Mouse (Mus musculus): ENCODE data around the gene Fam193a. TPM values are rescaled to one million over a fixed set of nuclear protein-coding genes. Genes with fewer than 3 reads are reported as not detected.

The Fam193a gene
- polyA plus RNA-seq, 1 experiment from 2014 or later: 8.5 TPM

DNA sequence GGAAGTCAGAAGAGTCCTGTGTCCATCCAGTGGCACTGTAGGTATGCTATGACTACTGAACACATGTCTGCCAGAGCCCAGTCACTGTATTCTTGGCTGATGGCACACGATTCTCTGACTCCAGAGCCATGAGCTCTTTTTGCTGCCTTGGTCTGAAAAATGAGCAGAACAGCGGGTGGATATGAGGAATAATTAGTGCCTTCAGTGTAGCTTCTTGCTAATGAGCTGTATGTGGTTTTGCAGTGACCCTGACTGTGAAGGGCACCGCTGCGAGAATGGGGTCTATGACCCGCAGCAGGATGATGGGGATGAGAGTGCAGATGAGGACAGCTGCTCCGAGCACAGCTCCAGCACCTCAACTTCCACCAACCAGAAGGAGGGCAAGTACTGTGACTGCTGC, 92.1 kb downstream of the Fam193a start:
- Histone ChIP-seq H3K27ac (no peak overlapping the region), H3K9me3 (replicated peaks) (no peaks in the 10 kb centered on the region), H3K27me3 (no peaks in the 10 kb centered on the region), H3K36me3 (peaks cover 80% of the 10 kb centered on the region), H3K4me2 (no peak overlapping the region), H3K9ac (no peak overlapping the region), H3K4me1 (replicated peaks) (no peaks in the 10 kb centered on the region), H3K4me3 (no peak overlapping the region)
- no peak for ATAC-seq (replicated peaks; ENCODE audit: insufficient number of reproducible peaks, insufficient read depth, low FRiP score, low read depth)
- 92% methylated on average over 6 of the region's 6 CpGs for WGBS

DNA sequence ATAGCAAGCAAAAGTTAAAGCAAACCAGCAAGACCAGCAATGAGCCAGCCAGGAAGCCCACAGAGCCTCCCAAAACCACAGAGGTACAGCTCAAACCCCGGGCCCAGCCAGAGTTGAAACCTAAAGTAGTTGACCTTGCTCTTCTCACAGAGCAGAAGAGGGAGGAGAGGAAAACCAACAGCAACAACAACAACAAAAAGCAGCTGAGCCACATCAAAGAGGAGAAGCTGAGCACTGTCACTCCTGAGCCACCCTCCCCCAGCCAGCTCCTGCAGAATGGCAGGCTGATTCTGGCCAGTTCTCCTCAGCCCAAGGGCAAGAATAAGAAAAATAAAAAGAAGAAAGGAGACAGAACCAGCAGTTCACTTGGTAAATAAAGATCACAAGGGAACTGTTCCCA, 96.3 kb downstream of the Fam193a start:
- 73% methylated on average over 1 of the region's 1 CpGs for WGBS
- Histone ChIP-seq H3K27ac (no peak overlapping the region), H3K4me2 (no peak overlapping the region), H3K36me3 (peaks cover 70% of the 10 kb centered on the region), H3K9ac (no peak overlapping the region), H3K9me3 (replicated peaks) (no peaks in the 10 kb centered on the region), H3K4me1 (replicated peaks) (no peaks in the 10 kb centered on the region), H3K4me3 (no peak overlapping the region), H3K27me3 (no peaks in the 10 kb centered on the region)
- no peak for ATAC-seq (replicated peaks; ENCODE audit: insufficient number of reproducible peaks, insufficient read depth, low FRiP score, low read depth)

DNA sequence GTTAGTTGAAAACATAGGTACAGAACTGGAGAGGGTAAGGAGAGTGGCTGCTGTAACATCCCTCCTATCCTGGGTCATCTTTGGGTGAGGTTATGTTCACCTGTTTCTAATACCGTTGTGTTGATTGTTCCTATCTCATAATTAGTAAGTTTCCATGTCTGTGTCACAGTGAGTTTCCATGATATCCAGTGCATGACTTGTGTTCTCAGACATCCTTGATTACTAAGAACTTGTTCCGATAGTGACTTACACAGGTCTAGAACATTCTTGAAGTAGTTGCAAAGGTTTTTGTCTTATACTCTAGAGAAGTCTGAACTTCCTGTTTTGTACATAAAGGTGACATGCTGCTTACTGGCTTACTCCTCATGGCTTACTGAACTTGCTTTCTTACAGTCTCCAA, 96.9 kb downstream of the Fam193a start:
- Histone ChIP-seq H3K4me3 (no peak overlapping the region), H3K9me3 (replicated peaks) (no peaks in the 10 kb centered on the region), H3K4me1 (replicated peaks) (no peaks in the 10 kb centered on the region), H3K4me2 (no peak overlapping the region), H3K36me3 (peaks cover 64% of the 10 kb centered on the region), H3K9ac (no peak overlapping the region), H3K27ac (no peak overlapping the region), H3K27me3 (no peaks in the 10 kb centered on the region)
- no peak for ATAC-seq (replicated peaks; ENCODE audit: insufficient number of reproducible peaks, insufficient read depth, low FRiP score, low read depth)
- WGBS: 93% methylated on average over 2 of the region's 2 CpGs

DNA sequence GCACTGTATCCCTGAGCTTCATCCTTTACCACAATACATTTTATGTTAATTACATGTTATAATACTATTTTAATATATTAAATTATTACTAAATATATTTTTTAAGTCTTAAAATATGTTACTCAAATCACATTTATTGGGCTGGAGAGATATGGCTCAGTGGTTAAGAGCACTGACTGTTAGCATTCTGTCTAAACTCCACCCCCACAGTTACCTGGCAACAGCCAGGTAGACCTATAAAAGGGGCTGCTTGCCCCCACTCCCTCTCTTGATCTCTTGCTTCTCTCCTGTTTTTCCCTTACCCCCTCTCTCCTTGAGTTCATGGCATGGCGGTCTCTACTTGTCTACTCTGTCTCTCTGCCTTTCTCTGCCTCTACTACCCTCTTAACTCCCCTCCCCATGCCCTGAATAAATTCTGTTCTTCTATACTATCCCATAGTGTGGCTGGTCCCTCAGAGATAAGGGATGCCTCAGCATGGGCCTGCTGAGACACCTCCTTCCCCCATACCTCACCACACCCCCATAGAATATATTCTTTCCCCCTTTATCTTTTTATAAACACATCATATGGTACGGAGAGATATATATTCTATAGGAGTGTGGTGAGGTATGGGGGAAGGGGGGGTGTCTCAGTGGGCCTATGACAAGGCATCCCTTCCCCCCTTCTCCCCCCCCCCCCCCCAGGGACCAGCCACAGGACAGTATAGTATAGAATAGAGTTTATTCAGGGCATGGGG, 98.5 kb downstream of the Fam193a start:
- ATAC-seq (replicated peaks; ENCODE audit: insufficient number of reproducible peaks, insufficient read depth, low FRiP score, low read depth): no peak
- Histone ChIP-seq H3K4me2 (no peak overlapping the region), H3K36me3 (peaks cover 51% of the 10 kb centered on the region), H3K9ac (no peak overlapping the region), H3K27me3 (no peaks in the 10 kb centered on the region), H3K4me3 (no peak overlapping the region), H3K9me3 (replicated peaks) (no peaks in the 10 kb centered on the region), H3K27ac (no peak overlapping the region), H3K4me1 (replicated peaks) (no peaks in the 10 kb centered on the region)
- WGBS: 91% methylated on average over 2 of the region's 2 CpGs

DNA sequence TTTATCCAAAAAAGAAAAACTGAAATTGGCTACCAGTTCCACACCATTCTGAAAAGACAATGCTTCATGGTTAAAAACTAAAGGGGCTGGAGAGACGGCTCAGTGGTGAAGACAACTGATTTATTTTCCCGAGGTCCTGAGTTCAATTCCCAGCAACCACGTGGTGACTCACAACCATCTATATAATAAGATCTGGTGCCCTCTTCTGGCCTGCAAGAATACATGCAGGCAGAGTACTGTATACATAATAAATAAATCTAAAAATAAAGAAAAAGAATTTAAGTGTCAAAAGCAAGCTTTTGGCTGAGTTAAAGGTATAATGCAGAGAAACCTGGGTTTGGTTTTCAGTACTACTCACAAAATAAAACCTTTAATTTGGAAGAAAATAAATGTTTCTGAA, 111.2 kb downstream of the Fam193a start:
- no peak for ATAC-seq (replicated peaks; ENCODE audit: insufficient number of reproducible peaks, insufficient read depth, low FRiP score, low read depth)
- H3K27me3 ChIP-seq: no peaks in the 10 kb centered on the region
- no peak overlapping the region for H3K4me2 ChIP-seq

DNA sequence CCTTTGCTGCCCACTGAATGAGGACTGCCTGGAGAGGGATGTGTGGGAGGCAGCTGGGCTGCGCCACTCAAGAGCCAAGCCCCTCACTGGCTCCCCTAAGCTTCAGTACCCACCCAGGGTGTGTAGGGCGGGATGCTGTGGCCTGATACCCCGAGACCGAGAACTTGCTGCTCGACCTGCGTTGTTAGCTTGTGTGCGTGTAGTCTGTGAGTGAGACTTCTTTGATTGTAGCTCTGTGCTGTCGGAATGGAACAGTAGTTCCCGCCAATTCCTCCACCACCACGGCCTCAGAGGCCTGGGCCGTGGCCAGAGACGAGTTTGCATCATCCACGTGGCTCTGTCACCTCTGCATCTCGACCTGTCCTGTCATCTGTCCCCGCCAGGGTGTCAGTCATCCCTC, 116.0 kb downstream of the Fam193a start:
- Histone ChIP-seq H3K36me3 (peaks cover 30% of the 10 kb centered on the region), H3K4me1 (replicated peaks) (no peaks in the 10 kb centered on the region), H3K27me3 (no peaks in the 10 kb centered on the region), H3K4me3 (no peak overlapping the region), H3K4me2 (no peak overlapping the region), H3K9ac (no peak overlapping the region), H3K9me3 (replicated peaks) (no peaks in the 10 kb centered on the region), H3K27ac (no peak overlapping the region)
- WGBS: 91% methylated on average over 15 of the region's 15 CpGs
- ATAC-seq (replicated peaks; ENCODE audit: insufficient number of reproducible peaks, insufficient read depth, low FRiP score, low read depth): no peak

More for the DNA sequence above, 111.2 kb downstream of the Fam193a start:
- Histone ChIP-seq H3K27ac (no peak overlapping the region), H3K9ac (no peak overlapping the region), H3K4me3 (no peak overlapping the region), H3K9me3 (replicated peaks) (no peaks in the 10 kb centered on the region), H3K4me1 (replicated peaks) (no peaks in the 10 kb centered on the region), H3K36me3 (peaks cover 65% of the 10 kb centered on the region)
- 84% methylated on average over 3 of the region's 3 CpGs for WGBS

DNA sequence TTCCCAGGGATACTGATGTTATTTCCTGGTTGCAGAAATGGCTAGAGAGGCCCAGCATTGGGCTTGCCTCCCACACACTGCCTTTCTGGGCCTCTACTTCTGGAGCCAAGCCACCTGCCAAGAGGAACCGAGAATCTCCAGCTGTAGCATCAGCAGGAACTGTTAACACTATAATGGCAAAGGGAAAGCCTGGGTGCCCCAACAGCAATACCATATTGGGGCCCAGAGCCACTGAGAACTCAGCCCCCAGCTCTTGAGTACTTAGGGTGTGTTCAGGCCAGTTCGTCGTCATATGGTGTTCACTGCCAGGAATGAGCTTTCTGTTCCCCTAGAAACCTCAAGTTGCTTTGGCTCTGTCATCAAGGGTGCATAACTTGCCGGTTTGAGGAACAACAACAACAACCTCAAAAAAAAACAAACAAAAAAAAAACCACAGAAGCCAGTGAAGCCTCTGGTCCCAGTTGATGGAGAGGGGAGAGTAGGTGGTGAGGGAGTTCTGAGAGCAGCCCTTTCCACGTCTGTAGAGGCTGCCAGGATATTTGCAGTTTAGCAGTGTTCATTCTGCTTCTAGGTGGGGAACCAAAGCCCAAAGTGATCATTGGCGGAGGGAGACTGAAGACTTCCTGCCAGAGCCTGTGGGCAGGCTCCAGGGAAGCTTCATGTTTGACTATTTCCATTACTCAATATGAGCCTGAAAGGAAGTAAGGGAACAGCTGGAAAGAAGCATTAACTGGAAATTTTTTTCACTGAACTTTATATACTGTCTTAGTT, 117.8 kb downstream of the Fam193a start:
- H3K27me3 ChIP-seq: no peaks in the 10 kb centered on the region
- H3K4me1 ChIP-seq (replicated peaks): no peaks in the 10 kb centered on the region
- no peak for ATAC-seq (replicated peaks; ENCODE audit: insufficient number of reproducible peaks, insufficient read depth, low FRiP score, low read depth)
- no peak overlapping the region for H3K4me3 ChIP-seq
- H3K9me3 ChIP-seq (replicated peaks): no peaks in the 10 kb centered on the region
- no peak overlapping the region for H3K4me2 ChIP-seq
- WGBS: 63% methylated on average over 6 of the region's 6 CpGs
- no peak overlapping the region for H3K9ac ChIP-seq
- no peak overlapping the region for H3K27ac ChIP-seq
- H3K36me3 ChIP-seq: peaks cover 18% of the 10 kb centered on the region; the same call in 1 of the 2 replicates

DNA sequence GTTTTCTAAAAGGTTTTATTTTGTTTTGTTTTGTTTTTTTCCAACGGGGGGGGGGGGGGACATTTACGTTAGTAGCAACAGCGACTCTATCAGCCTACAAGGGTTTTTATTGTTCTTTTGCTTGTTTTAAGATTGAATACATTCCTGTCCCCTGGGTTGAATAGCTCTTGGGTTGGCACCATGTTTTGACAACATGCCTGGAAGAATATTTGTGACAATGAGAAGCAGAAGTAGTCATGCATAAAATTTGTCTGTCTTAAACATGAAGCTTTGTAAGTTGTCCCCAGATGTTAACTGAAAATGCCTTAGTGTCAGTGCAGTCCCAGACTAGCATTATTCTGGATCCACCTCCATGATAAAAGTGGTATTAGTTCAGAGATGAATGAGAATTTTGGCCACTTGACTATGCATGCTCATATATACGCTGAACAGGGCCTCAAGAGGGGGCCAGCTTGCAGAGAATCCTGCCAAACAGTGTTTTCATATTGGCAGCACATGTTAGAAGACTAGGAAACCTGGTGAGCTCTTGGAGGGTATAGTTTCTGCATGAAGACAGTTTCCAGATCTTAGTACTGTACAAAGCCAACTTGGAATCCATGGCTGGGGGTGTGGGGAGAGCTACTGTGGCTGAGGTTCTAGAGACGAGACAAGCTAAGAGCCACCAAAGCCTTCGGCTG, 119.1 kb downstream of the Fam193a start:
- 69% methylated on average over 6 of the region's 6 CpGs for WGBS
- H3K4me1 ChIP-seq (replicated peaks): no peaks in the 10 kb centered on the region
- no peak overlapping the region for H3K27ac ChIP-seq
- no peak overlapping the region for H3K4me2 ChIP-seq
- no peak overlapping the region for H3K9ac ChIP-seq
- ATAC-seq (replicated peaks; ENCODE audit: insufficient number of reproducible peaks, insufficient read depth, low FRiP score, low read depth): no peak
- no peaks in the 10 kb centered on the region for H3K27me3 ChIP-seq
- H3K36me3 ChIP-seq: peaks cover 18% of the 10 kb centered on the region; the same call in 1 of the 2 replicates
- no peaks in the 10 kb centered on the region for H3K9me3 ChIP-seq (replicated peaks)
- H3K4me3 ChIP-seq: no peak overlapping the region

DNA sequence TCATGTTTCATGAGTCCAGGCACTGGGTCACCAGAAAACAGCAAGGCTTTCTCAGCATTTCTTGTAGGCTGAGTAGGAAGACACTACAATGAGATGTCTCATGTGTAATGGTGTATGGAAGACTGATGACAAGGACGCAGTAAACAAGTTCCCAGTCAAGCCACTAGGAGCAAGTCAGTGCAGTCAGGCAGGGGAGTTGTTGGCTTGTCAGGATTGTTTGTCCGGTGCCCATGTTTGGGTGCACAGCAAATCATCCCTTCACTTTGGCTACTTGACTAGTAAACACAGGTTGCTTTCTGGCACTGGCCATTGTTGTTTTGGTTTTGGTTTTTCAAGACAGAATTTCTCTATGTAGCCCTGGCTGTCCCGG, 119.7 kb downstream of the Fam193a start:
- no peak overlapping the region for H3K9ac ChIP-seq
- no peak for ATAC-seq (replicated peaks; ENCODE audit: insufficient number of reproducible peaks, insufficient read depth, low FRiP score, low read depth)
- no peak overlapping the region for H3K4me2 ChIP-seq
- no peak overlapping the region for H3K4me3 ChIP-seq
- H3K9me3 ChIP-seq (replicated peaks): no peaks in the 10 kb centered on the region
- no peaks in the 10 kb centered on the region for H3K4me1 ChIP-seq (replicated peaks)
- no peak overlapping the region for H3K27ac ChIP-seq
- H3K36me3 ChIP-seq: peaks cover 18% of the 10 kb centered on the region; the same call in 1 of the 2 replicates
- 87% methylated on average over 3 of the region's 3 CpGs for WGBS
- H3K27me3 ChIP-seq: no peaks in the 10 kb centered on the region

DNA sequence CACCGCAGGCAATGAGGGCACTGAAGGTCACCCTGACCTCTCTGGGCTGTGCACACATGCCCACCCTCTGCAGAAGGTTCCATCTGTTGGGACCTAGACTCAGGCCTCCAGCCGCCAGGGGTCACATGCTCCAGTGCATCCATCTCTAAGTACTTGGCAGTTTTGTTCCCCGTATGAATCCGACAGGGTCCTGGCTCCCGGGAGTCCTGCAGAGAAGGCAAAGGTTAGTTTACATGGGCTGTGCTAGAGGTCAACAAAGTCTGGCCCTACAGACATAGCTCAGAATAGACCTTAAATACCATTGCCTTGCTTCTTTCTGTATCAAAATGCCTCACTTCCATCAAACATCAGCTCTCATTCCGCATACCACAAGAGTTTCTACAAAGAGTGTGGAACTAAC, 127.0 kb downstream of the Fam193a start:
- Histone ChIP-seq H3K9ac (no peak overlapping the region), H3K4me3 (no peak overlapping the region), H3K9me3 (replicated peaks) (no peaks in the 10 kb centered on the region), H3K36me3 (peaks cover 9% of the 10 kb centered on the region; the same call in 1 of the 2 replicates), H3K4me1 (replicated peaks) (no peaks in the 10 kb centered on the region), H3K4me2 (no peak overlapping the region), H3K27ac (no peak overlapping the region), H3K27me3 (no peaks in the 10 kb centered on the region)
- no peak for ATAC-seq (replicated peaks; ENCODE audit: insufficient number of reproducible peaks, insufficient read depth, low FRiP score, low read depth)
- WGBS: 77% methylated on average over 6 of the region's 6 CpGs

DNA sequence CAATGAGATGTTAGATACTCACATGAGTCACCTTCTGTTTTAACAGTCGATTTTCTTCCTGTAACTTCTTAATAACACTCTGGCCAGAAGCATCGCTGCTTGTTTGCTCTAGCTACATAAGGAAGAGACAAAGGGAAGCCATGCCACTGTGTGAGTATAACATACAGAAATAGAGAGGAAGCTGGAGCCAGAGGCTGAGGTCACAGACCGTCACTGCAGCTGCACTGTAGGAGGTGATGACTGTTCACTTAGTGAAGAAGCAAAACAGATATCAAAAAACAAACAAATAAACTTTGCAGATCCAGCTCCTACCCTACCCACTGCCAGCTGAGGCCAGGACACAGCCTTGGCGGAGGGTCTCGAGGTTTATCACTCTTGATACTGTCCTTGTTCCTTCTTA, 131.2 kb downstream of the Fam193a start:
- 48% methylated on average over 5 of the region's 5 CpGs for WGBS
- no peak for ATAC-seq (replicated peaks; ENCODE audit: insufficient number of reproducible peaks, insufficient read depth, low FRiP score, low read depth)

More for the DNA sequence above, 131.2 kb downstream of the Fam193a start:
- peaks cover 17% of the 10 kb centered on the region for H3K36me3 ChIP-seq
- H3K4me1 ChIP-seq (replicated peaks): no peaks in the 10 kb centered on the region
- no peaks in the 10 kb centered on the region for H3K27me3 ChIP-seq
- H3K4me3 ChIP-seq: no peak overlapping the region
- H3K4me2 ChIP-seq: no peak overlapping the region
- no peaks in the 10 kb centered on the region for H3K9me3 ChIP-seq (replicated peaks)
- H3K9ac ChIP-seq: no peak overlapping the region
- no peak overlapping the region for H3K27ac ChIP-seq
